Mouse (Mus musculus): ENCODE measurements around the gene Ralgapa2. TPM values are rescaled to one million over a fixed set of nuclear protein-coding genes. Genes with fewer than 3 reads are reported as not detected.

Gene Ralgapa2
- polyA plus RNA-seq, 1 experiment from 2014 or later, result 4.9 TPM

GRCm38 (mm10) chr2:146551818-146552217, 39.7 kb upstream of the Ralgapa2 start:
- Histone ChIP-seq H3K9ac (ENCODE audit: low read depth, low read length) (no peak overlapping the region), H3K9me3 (ENCODE audit: control insufficient read depth) (no peaks in the 10 kb centered on the region), H3K36me3 (ENCODE audit: control insufficient read depth, insufficient read depth) (no peaks in the 10 kb centered on the region), H3K4me1 (replicated peaks; ENCODE audit: control insufficient read depth, insufficient read depth, low read length) (no peaks in the 10 kb centered on the region; the same call in 1 of the 2 replicates), H3K4me3 (ENCODE audit: low read depth, low read length) (no peak overlapping the region), H3K4me2 (replicated peaks; ENCODE audit: low read depth) (no peak overlapping the region), H3K27me3 (replicated peaks; ENCODE audit: control insufficient read depth, insufficient read depth, low read length) (no peaks in the 10 kb centered on the region), H3K27ac (ENCODE audit: low read depth, low read length) (no peak overlapping the region)
- ATAC-seq, result no peak
- TF ChIP-seq CTCF (IDR thresholded peaks at IDR 0.05; ENCODE audit: low read depth), result no peak
- 32% methylated on average over 4 of the region's 4 CpGs for WGBS

- Histone ChIP-seq H3K9me3 (ENCODE audit: control insufficient read depth) (no peaks in the 10 kb centered on the region), H3K4me1 (replicated peaks; ENCODE audit: control insufficient read depth, insufficient read depth, low read length) (no peaks in the 10 kb centered on the region; the same call in 1 of the 2 replicates), H3K27ac (ENCODE audit: low read depth, low read length) (no peak overlapping the region), H3K27me3 (replicated peaks; ENCODE audit: control insufficient read depth, insufficient read depth, low read length) (no peaks in the 10 kb centered on the region), H3K4me2 (replicated peaks; ENCODE audit: low read depth) (no peak overlapping the region), H3K9ac (ENCODE audit: low read depth, low read length) (no peak overlapping the region), H3K36me3 (ENCODE audit: control insufficient read depth, insufficient read depth) (no peaks in the 10 kb centered on the region), H3K4me3 (ENCODE audit: low read depth, low read length) (no peak overlapping the region)
- WGBS, result 49% methylated on average over 6 of the region's 6 CpGs
- ATAC-seq, result no peak
- no peak for TF ChIP-seq CTCF (IDR thresholded peaks at IDR 0.05; ENCODE audit: low read depth)
Observed at GRCm38 (mm10) chr2:146549111-146549776, 37.1 kb upstream of the Ralgapa2 start.

GRCm38 (mm10) chr2:146544155-146544814, 32.1 kb upstream of the Ralgapa2 start:
- Histone ChIP-seq H3K4me2 (replicated peaks; ENCODE audit: low read depth) (no peak overlapping the region), H3K27ac (ENCODE audit: low read depth, low read length) (no peak overlapping the region), H3K4me1 (replicated peaks; ENCODE audit: control insufficient read depth, insufficient read depth, low read length) (no peaks in the 10 kb centered on the region), H3K9me3 (ENCODE audit: control insufficient read depth) (0 out of 2 replicates have a peak, but pooled peaks cover 4% of the 10 kb centered on the region), H3K9ac (ENCODE audit: low read depth, low read length) (no peak overlapping the region), H3K27me3 (replicated peaks; ENCODE audit: control insufficient read depth, insufficient read depth, low read length) (no peaks in the 10 kb centered on the region), H3K36me3 (ENCODE audit: control insufficient read depth, insufficient read depth) (no peaks in the 10 kb centered on the region), H3K4me3 (ENCODE audit: low read depth, low read length) (no peak overlapping the region)
- WGBS, result 43% methylated on average over 1 of the region's 1 CpGs
- ATAC-seq, result no peak
- TF ChIP-seq CTCF (IDR thresholded peaks at IDR 0.05; ENCODE audit: low read depth), result no peak

- peak; percentile 54 for TF ChIP-seq CTCF (IDR thresholded peaks at IDR 0.05; ENCODE audit: low read depth)
- ATAC-seq, result peak; percentile 74
- WGBS, result 34% methylated on average over 8 of the region's 8 CpGs
Observed at GRCm38 (mm10) chr2:146533118-146533949, 21.2 kb upstream of the Ralgapa2 start.

GRCm38 (mm10) chr2:146532493-146532892, 20.3 kb upstream of the Ralgapa2 start:
- peaks cover 10% of the 10 kb centered on the region; the same call in 1 of the 2 replicates for H3K4me1 ChIP-seq (replicated peaks; ENCODE audit: control insufficient read depth, insufficient read depth, low read length)
- no peak overlapping the region for H3K9ac ChIP-seq (ENCODE audit: low read depth, low read length)
- no peak for TF ChIP-seq CTCF (IDR thresholded peaks at IDR 0.05; ENCODE audit: low read depth)
- no peak overlapping the region for H3K4me3 ChIP-seq (ENCODE audit: low read depth, low read length)
- H3K9me3 ChIP-seq (ENCODE audit: control insufficient read depth), result no peaks in the 10 kb centered on the region
- WGBS, result 77% methylated on average over 3 of the region's 3 CpGs
- H3K27me3 ChIP-seq (replicated peaks; ENCODE audit: control insufficient read depth, insufficient read depth, low read length), result no peaks in the 10 kb centered on the region
- no peak overlapping the region for H3K27ac ChIP-seq (ENCODE audit: low read depth, low read length)
- ATAC-seq, result no peak
- H3K36me3 ChIP-seq (ENCODE audit: control insufficient read depth, insufficient read depth), result no peaks in the 10 kb centered on the region
- no peak overlapping the region for H3K4me2 ChIP-seq (replicated peaks; ENCODE audit: low read depth)

More at GRCm38 (mm10) chr2:146533118-146533949, 21.2 kb upstream of the Ralgapa2 start:
- no peak overlapping the region for H3K9ac ChIP-seq (ENCODE audit: low read depth, low read length)
- no peaks in the 10 kb centered on the region for H3K9me3 ChIP-seq (ENCODE audit: control insufficient read depth)
- no peak overlapping the region for H3K4me3 ChIP-seq (ENCODE audit: low read depth, low read length)
- H3K27me3 ChIP-seq (replicated peaks; ENCODE audit: control insufficient read depth, insufficient read depth, low read length), result no peaks in the 10 kb centered on the region
- no peaks in the 10 kb centered on the region for H3K36me3 ChIP-seq (ENCODE audit: control insufficient read depth, insufficient read depth)
- peaks cover 10% of the 10 kb centered on the region; the same call in 1 of the 2 replicates for H3K4me1 ChIP-seq (replicated peaks; ENCODE audit: control insufficient read depth, insufficient read depth, low read length)
- H3K4me2 ChIP-seq (replicated peaks; ENCODE audit: low read depth), result peak overlapping the region; percentile 40
- no peak overlapping the region for H3K27ac ChIP-seq (ENCODE audit: low read depth, low read length)

GRCm38 (mm10) chr2:146525483-146525882, 13.3 kb upstream of the Ralgapa2 start:
- no peaks in the 10 kb centered on the region for H3K9me3 ChIP-seq (ENCODE audit: control insufficient read depth)
- WGBS, result 30% methylated on average over 2 of the region's 2 CpGs
- H3K4me2 ChIP-seq (replicated peaks; ENCODE audit: low read depth), result 0 out of 2 replicates have a peak overlapping the region, but pooled peaks have one; percentile 14
- no peaks in the 10 kb centered on the region for H3K27me3 ChIP-seq (replicated peaks; ENCODE audit: control insufficient read depth, insufficient read depth, low read length)
- no peaks in the 10 kb centered on the region for H3K4me1 ChIP-seq (replicated peaks; ENCODE audit: control insufficient read depth, insufficient read depth, low read length)
- H3K9ac ChIP-seq (ENCODE audit: low read depth, low read length), result no peak overlapping the region
- H3K36me3 ChIP-seq (ENCODE audit: control insufficient read depth, insufficient read depth), result no peaks in the 10 kb centered on the region
- no peak for ATAC-seq
- H3K4me3 ChIP-seq (ENCODE audit: low read depth, low read length), result no peak overlapping the region
- no peak for TF ChIP-seq CTCF (IDR thresholded peaks at IDR 0.05; ENCODE audit: low read depth)
- H3K27ac ChIP-seq (ENCODE audit: low read depth, low read length), result no peak overlapping the region
